Mouse (Mus musculus): ENCODE data around the gene Gm1123.

DNA sequence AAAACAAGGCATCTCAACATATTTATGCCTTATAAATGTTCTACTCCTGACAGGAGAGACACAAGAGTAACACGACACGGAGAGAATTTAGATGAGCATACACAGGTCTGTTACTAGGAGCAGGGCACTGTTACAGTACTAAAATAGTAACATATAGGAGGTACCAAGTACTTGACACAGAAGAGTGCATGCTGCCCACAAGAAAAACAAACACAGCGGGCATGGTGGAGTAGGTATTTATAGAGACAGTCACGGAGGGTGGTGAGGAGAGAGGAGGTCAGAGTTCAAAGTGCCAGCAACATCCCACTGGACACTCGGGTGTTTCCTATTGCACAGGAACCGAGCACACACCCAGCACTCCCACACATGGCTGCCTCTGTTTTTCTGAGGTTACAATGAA lies 14.2 kb upstream of the Gm1123 start:
- TF ChIP-seq POLR2A (IDR thresholded peaks at IDR 0.05; ENCODE audit: extremely low read depth, insufficient read depth, low read length) = no peak
- TF ChIP-seq CTCF (IDR thresholded peaks at IDR 0.05; ENCODE audit: extremely low read depth, insufficient read depth, low read length) = no peak

All from cortical plate, adult 2 months (tissue).